In the genomic region with DNA sequence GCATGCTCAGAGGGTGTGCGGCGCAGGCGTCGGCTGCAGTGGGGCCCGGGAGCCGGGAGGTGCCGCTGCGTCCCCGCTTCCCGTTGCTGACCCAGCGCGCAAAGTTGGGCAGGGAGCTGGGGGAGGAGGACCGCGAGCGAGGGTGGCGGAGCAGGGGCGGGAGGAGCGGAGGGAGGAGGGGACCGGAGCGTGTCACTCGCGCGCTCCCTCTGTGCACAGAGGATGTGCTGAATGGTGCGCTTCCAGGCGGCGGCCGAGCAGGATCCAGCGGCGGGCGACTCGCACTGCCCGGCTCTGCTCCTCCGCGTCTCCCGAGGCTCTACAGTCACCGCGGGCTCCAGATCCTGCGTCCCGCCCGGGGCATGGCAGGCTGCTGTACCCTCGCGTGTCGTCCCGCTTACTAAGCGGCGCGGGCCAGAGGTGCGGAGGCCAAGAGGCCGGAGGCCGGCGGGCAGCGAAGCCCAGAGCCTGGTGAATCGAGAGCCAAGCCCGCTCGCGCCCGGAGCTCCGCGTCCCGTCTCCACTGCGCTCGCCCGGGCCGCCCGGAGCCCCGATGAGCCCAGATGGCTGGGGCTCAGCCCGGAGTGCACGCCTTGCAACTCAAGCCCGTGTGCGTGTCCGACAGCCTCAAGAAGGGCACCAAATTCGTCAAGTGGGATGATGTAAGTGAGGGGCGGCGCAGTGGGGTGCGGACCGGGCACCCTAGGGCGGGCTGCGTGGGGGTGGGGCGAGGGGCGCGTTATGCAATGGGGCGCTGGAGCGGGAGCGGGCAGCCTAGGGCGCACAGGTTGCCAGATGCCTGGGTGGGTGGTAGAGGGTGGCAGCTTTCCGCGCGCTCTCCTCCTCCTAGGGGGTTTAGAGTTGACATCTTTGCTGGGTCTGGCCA, we compare ENCODE assay signal across 7 mouse cellular contexts. TPM values are rescaled to one million over a fixed set of nuclear protein-coding genes. Genes with fewer than 3 reads are reported as not detected.
DNase-seq lines count a peak whose midpoint lies in the region; ATAC-seq and TF ChIP-seq lines count a peak whose summit lies in the region.

A gene (plus strand): TSS at position 98 of the 886 bp plus-strand sequence.

- TF ChIP-seq CTCF in kidney, postnatal 0 days (IDR thresholded peaks at IDR 0.05; ENCODE audit: low read depth) = peak; percentile 92

- ATAC-seq in heart, embryonic 12.5 days (ENCODE audit: insufficient number of reproducible peaks, low FRiP score) = peak; percentile 94
- ATAC-seq in kidney, postnatal 0 days (replicated peaks; ENCODE audit: low FRiP score, low read depth) = peak; percentile 95
- peak; percentile 90 for ATAC-seq in limb, embryonic 15.5 days (ENCODE audit: insufficient number of reproducible peaks, low FRiP score, low TSS enrichment, low read depth)
- peak; percentile 97 for ATAC-seq in midbrain, embryonic 16.5 days

- peak within 1 kb of the TSS; percentile 83 for H3K9ac ChIP-seq in heart, embryonic 12.5 days
- H3K9ac ChIP-seq in kidney, postnatal 0 days (ENCODE audit: low read depth, low read length) = peak within 1 kb of the TSS; percentile 74
- H3K9ac ChIP-seq in limb, embryonic 15.5 days = peak within 1 kb of the TSS; percentile 69
- peak within 1 kb of the TSS; percentile 89 for H3K9ac ChIP-seq in midbrain, embryonic 16.5 days (ENCODE audit: low read depth, low read length)

- no peaks in the 10 kb centered on the region for H3K9me3 ChIP-seq in heart, embryonic 12.5 days (replicated peaks)
- H3K9me3 ChIP-seq in kidney, postnatal 0 days (replicated peaks; ENCODE audit: low read length) = no peaks in the 10 kb centered on the region
- H3K9me3 ChIP-seq in limb, embryonic 15.5 days = no peaks in the 10 kb centered on the region
- no peaks in the 10 kb centered on the region for H3K9me3 ChIP-seq in midbrain, embryonic 16.5 days (replicated peaks; ENCODE audit: control insufficient read depth, low read length, poor library complexity, severe bottlenecking)

- peaks cover 9% of the 10 kb centered on the region; the same call in 1 of the 2 replicates for H3K4me1 ChIP-seq in heart, embryonic 12.5 days (replicated peaks)
- H3K4me1 ChIP-seq in kidney, postnatal 0 days (replicated peaks; ENCODE audit: insufficient read depth, low read length) = no peaks in the 10 kb centered on the region
- peaks cover 11% of the 10 kb centered on the region for H3K4me1 ChIP-seq in limb, embryonic 15.5 days
- peaks cover 6% of the 10 kb centered on the region for H3K4me1 ChIP-seq in midbrain, embryonic 16.5 days (ENCODE audit: control insufficient read depth, insufficient read depth, low read length)

- no peak within 1 kb of the TSS for H3K27ac ChIP-seq in heart, embryonic 12.5 days (ENCODE audit: poor library complexity, severe bottlenecking)
- peak within 1 kb of the TSS; percentile 44; the same call in 1 of the 2 replicates for H3K27ac ChIP-seq in kidney, postnatal 0 days
- H3K27ac ChIP-seq in limb, embryonic 15.5 days = peak within 1 kb of the TSS; percentile 75
- H3K27ac ChIP-seq in midbrain, embryonic 16.5 days (ENCODE audit: low read length) = peak within 1 kb of the TSS; percentile 80

- WGBS in heart, embryonic 12.5 days = under 1% methylated on average over 87 of the region's 88 CpGs
- WGBS in kidney, postnatal 0 days = under 1% methylated on average over 75 of the region's 88 CpGs
- WGBS in limb, embryonic 15.5 days = under 1% methylated on average over 87 of the region's 88 CpGs
- WGBS in midbrain, embryonic 16.5 days = under 1% methylated on average over 78 of the region's 88 CpGs

- peak within 1 kb of the TSS; percentile 76 for H3K4me3 ChIP-seq in heart, embryonic 12.5 days
- H3K4me3 ChIP-seq in kidney, postnatal 0 days (replicated peaks; ENCODE audit: low read depth, low read length) = peak within 1 kb of the TSS; percentile 75
- peak within 1 kb of the TSS; percentile 82 for H3K4me3 ChIP-seq in limb, embryonic 15.5 days
- peak within 1 kb of the TSS; percentile 79 for H3K4me3 ChIP-seq in midbrain, embryonic 16.5 days (ENCODE audit: low read depth, low read length)

- H3K4me2 ChIP-seq in heart, embryonic 12.5 days = peak within 1 kb of the TSS; percentile 92
- H3K4me2 ChIP-seq in kidney, postnatal 0 days (ENCODE audit: low read length) = peak within 1 kb of the TSS; percentile 94
- H3K4me2 ChIP-seq in limb, embryonic 15.5 days = peak within 1 kb of the TSS; percentile 94
- H3K4me2 ChIP-seq in midbrain, embryonic 16.5 days (ENCODE audit: low read length) = peak within 1 kb of the TSS; percentile 83

- H3K36me3 ChIP-seq in heart, embryonic 12.5 days = no peaks in the 10 kb centered on the region
- H3K36me3 ChIP-seq in kidney, postnatal 0 days (ENCODE audit: insufficient read depth, low read length) = no peaks in the 10 kb centered on the region
- H3K36me3 ChIP-seq in limb, embryonic 15.5 days = no peaks in the 10 kb centered on the region
- no peaks in the 10 kb centered on the region for H3K36me3 ChIP-seq in midbrain, embryonic 16.5 days (ENCODE audit: control insufficient read depth, insufficient read depth, low read length)

- peaks cover 8% of the 10 kb centered on the region; the same call in 1 of the 2 replicates for H3K27me3 ChIP-seq in heart, embryonic 12.5 days (replicated peaks)
- no peaks in the 10 kb centered on the region for H3K27me3 ChIP-seq in kidney, postnatal 0 days (ENCODE audit: insufficient read depth, low read length)
- H3K27me3 ChIP-seq in limb, embryonic 15.5 days = no peaks in the 10 kb centered on the region
- H3K27me3 ChIP-seq in midbrain, embryonic 16.5 days (ENCODE audit: control insufficient read depth, insufficient read depth, low read depth, low read length) = no peaks in the 10 kb centered on the region

- DNase-seq in c-Kit-positive CD71-negative TER-119-negative erythroid progenitor cells, embryonic 14.5 days (ENCODE audit: low read depth) = peak; percentile 41
- peak; percentile 24 for DNase-seq in fibroblast of lung, adult 2 months (ENCODE audit: low read depth)
- peak; percentile 93 for DNase-seq in kidney, postnatal 0 days (ENCODE audit: low spot score)
- DNase-seq in spleen, adult 18-20 months = peak; percentile 18 to 20

RNA-seq across cellular contexts. Expression of the gene that starts here (rescaled TPM):
- polyA plus RNA-seq in heart, embryonic 12.5 days (2016; fragmentation: Nextera tagmentation; extraction: Ambion mirVana) = 6.1 and 8.2 TPM in 2 replicates
- 20.8 and 23.1 TPM in 2 replicates for polyA plus RNA-seq in kidney, postnatal 0 days (2015; fragmentation: Nextera tagmentation; extraction: Ambion mirVana)
- polyA plus RNA-seq in limb, embryonic 15.5 days (2015; fragmentation: Nextera tagmentation; extraction: Ambion mirVana) = 9.5 and 12.1 TPM in 2 replicates
- 35.8 and 35.9 TPM in 2 replicates for polyA plus RNA-seq in midbrain, embryonic 16.5 days (2015; fragmentation: Nextera tagmentation; extraction: Ambion mirVana)

Comparison
In these comparisons a context has a peak if more than half of its experiments do, and no peak if none do; other contexts are left out.
1. DNase-seq: peak in every context shown above with its lines; median percentile 93 in kidney, postnatal 0 days; 41 in c-Kit-positive CD71-negative TER-119-negative erythroid progenitor cells, embryonic 14.5 days; 24 in fibroblast of lung, adult 2 months; 19 in spleen, adult 18-20 months.